Mouse (Mus musculus): ENCODE measurements around the gene Gas2l2. TPM values are rescaled to one million over a fixed set of nuclear protein-coding genes. Genes with fewer than 3 reads are reported as not detected.

Gas2l2 gene
- polyA plus RNA-seq, 1 experiment: not detected

DNA sequence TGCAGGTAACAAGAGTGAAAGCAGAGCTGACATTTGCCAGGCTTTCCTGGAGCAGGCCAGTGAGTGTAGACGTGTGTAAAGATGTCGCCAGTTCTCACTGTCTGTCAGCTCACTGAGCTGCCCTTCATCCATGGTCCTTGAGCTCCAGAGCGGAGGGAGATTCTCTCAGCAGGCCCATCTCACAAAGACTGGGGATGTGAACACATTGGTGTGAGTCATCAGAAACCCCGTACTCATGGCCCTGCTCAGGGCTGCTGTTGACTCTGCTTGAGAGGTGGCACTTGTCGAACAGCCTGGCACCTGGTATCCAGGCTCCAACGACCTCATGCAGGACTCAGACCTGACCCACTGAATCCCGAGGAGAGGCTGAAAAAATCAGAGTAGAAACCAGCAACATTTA, 25.5 kb downstream of the Gas2l2 start:
- DNase-seq (ENCODE audit: extremely low spot score in 1 of 2, low spot score in 1 of 2): no peak

DNA sequence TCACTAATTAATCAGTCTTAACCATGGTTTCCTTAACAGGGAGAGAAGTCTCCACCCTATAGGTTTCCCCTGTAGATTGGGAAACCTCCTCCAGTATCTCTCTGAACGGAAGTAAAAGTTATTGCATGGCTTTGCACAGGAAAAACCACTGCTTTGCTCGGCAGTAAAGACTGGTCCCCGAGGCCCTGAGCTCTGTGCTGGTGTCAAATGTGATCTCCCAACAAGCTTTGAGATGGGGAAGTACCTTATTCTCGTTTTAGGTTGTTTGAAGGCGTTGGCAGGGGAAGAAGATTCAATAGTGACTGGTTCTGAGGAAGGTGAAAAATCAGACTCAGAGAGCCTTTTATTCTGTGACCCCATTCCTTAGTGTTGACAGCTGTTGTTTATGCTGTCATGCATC, 30.5 kb downstream of the Gas2l2 start:
- no peak for DNase-seq (ENCODE audit: extremely low spot score in 1 of 2, low spot score in 1 of 2)

DNA sequence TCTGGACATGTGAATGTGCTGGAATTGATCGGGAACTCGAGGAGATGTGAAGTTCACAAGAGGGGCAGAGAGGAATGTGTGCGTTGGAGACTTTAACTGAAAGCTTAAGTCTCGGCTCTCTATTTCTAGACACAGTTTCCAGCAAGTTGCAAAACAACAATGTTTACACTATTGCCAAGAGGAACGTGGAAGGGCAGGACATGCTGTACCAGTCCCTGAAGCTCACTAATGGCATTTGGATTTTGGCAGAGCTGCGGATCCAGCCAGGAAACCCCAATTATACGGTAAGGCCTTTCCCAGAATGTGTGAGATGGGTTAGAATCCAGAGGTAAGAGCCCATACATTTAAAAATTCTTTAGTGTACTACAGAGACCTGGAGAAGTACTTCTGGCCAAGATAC, 31.6 kb downstream of the Gas2l2 start:
- DNase-seq (ENCODE audit: extremely low spot score in 1 of 2, low spot score in 1 of 2): no peak

- DNase-seq (ENCODE audit: extremely low spot score in 1 of 2, low spot score in 1 of 2): no peak
Measured at GRCm38 (mm10) chr11:83394802-83395439, 34.3 kb downstream of the Gas2l2 start.

- DNase-seq (ENCODE audit: extremely low spot score in 1 of 2, low spot score in 1 of 2): no peak
Measured at GRCm38 (mm10) chr11:83393062-83393461, 36.2 kb downstream of the Gas2l2 start.

DNA sequence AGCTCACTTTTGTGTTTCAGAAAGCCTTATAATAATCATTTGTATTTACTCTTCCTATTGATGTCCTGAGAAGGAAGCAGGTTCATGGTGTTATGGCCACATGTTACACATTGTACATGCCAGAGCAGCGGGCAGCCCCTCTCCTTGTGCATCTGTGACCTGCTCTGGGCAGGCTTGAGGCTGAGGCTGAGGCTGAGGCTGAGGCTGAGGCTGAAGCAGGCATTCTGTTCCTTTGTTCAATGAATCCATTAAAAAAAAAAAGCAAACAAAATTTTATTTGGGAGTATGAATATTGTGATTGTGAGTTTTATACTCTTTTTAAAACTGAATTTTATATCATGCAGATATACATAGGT, 45.7 kb downstream of the Gas2l2 start:
- DNase-seq (ENCODE audit: extremely low spot score in 1 of 2, low spot score in 1 of 2): no peak

DNA sequence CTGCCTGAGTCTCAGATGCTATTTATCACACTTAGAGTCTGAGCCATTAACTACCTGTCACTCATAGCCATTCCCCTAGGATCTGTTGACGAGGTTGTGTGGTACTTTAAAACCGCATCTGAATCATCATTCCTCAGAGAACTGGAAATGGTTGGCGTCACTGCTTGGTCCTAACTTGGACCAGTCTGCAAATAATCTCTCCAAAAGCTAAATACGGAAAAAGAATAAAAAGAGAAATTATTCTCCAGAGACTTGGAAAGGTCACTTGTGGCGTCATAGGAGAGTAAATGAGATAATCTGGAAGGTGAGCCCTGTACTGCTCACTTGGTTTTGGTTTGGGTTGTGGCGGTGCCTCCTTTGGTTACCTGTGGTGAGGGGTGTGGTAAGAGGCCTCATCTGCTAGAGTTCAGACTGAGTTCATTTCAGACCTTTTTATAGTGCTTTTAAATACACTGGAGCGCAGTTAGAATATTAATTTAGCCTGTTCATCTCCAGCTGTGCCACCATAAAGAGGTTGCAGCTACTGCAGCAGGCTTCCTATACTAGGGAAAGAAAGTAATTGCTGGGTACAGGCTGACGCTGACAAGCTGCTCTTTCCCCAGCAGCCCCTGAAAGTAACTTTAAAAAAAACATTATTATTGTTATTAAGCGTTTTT, 46.3 kb downstream of the Gas2l2 start:
- DNase-seq (ENCODE audit: extremely low spot score in 1 of 2, low spot score in 1 of 2): no peak

DNA sequence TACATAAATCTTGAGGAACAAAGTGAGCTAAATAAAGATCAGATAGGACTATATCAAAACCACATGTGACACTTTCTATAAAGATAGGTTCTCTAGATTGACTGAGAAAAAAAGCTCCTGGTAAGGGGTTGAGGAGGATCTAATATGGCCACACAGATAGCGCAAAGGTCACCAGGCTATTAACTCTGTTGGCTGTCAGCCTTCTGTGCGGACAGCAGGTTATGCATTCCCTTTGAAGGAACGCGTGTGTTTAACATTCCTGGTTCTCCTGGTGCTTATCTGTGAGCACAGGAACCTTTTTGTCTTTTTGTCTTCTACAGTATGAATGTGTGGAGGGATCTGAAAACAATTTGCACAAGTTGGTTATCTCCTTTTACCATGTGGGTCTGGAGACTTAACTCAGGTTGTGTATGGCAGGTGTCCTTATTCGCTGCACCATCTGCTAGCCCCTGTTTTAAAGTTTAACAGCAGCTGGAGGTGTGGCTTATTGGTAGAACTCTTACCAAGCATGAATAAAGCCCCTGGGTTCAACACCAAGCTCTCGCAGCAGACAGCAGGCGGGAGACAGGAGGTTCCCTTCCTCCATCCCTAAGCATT, 49.4 kb downstream of the Gas2l2 start:
- no peak for DNase-seq (ENCODE audit: extremely low spot score in 1 of 2, low spot score in 1 of 2)

Other genes starting within 250 kb of the Gas2l2 start
- 0.57 and 0.60 TPM in 2 replicates for gene Slfn3, start 238.1 kb downstream of the Gas2l2 start, polyA plus RNA-seq (2012; rRNA removed)
- not detected in 2 replicates for gene Slfn14, start 142.7 kb downstream of the Gas2l2 start, polyA plus RNA-seq (2012; rRNA removed)
- gene Ap2b1, start 130.4 kb downstream of the Gas2l2 start, polyA plus RNA-seq (2012; rRNA removed): 115 and 125 TPM in 2 replicates
- gene Pex12, start 126.9 kb downstream of the Gas2l2 start, polyA plus RNA-seq (2012; rRNA removed): 7.3 and 8.7 TPM in 2 replicates
- 341 and 351 TPM in 2 replicates for gene Rasl10b, start 20.3 kb downstream of the Gas2l2 start, polyA plus RNA-seq (2012; rRNA removed)
- 0.60 and 0.80 TPM in 2 replicates for gene 1700020L24Rik, start 8.2 kb upstream of the Gas2l2 start, polyA plus RNA-seq (2012; rRNA removed)
- gene Mmp28, start 33.6 kb upstream of the Gas2l2 start, polyA plus RNA-seq (2012; rRNA removed): 3.6 and 3.9 TPM in 2 replicates
- gene Taf15, start 43.6 kb upstream of the Gas2l2 start, polyA plus RNA-seq (2012; rRNA removed): 70.8 and 70.9 TPM in 2 replicates
- not detected in 2 replicates for gene Heatr9, start 92.7 kb upstream of the Gas2l2 start, polyA plus RNA-seq (2012; rRNA removed)
- 0.69 and 1.00 TPM in 2 replicates for gene Ccl5, start 101.1 kb upstream of the Gas2l2 start, polyA plus RNA-seq (2012; rRNA removed)
- gene Ccl9, start 149.2 kb upstream of the Gas2l2 start, polyA plus RNA-seq (2012; rRNA removed): 1.8 TPM in 2 replicates
- gene Ccl6, start 163.6 kb upstream of the Gas2l2 start, polyA plus RNA-seq (2012; rRNA removed): 2.6 and 2.9 TPM in 2 replicates
- gene Rpl9-ps1, start 216.2 kb upstream of the Gas2l2 start, polyA plus RNA-seq (2012; rRNA removed): not detected in 2 replicates
- gene Ccl3, start 219.9 kb upstream of the Gas2l2 start, polyA plus RNA-seq (2012; rRNA removed): 1.1 and 1.3 TPM in 2 replicates
- gene Ccl4, start 233.1 kb upstream of the Gas2l2 start, polyA plus RNA-seq (2012; rRNA removed): 0.56 and 0.61 TPM in 2 replicates